Mouse (Mus musculus): ENCODE results near the gene Klk1b1. TPM values are rescaled to one million over a fixed set of nuclear protein-coding genes. Genes with fewer than 3 reads are reported as not detected.
"Not testable (repeated sequence)": the region's sequence is repeated elsewhere in the genome, so short reads cannot be mapped to it uniquely, and the experiment has no call there.

The Klk1b1 gene
- polyA plus RNA-seq, 1 experiment = not detected

GRCm38 (mm10) chr7:43932337-43932736 lies 34.2 kb upstream of the Klk1b1 start:
- H3K4me3 ChIP-seq (replicated peaks) = no peak overlapping the region
- no peaks in the 10 kb centered on the region for H3K4me1 ChIP-seq (ENCODE audit: control insufficient read depth)
- no peaks in the 10 kb centered on the region for H3K27me3 ChIP-seq (ENCODE audit: control insufficient read depth)
- H3K9me3 ChIP-seq (ENCODE audit: control insufficient read depth, low read length) = no peaks in the 10 kb centered on the region
- TF ChIP-seq TAL1 (IDR thresholded peaks at IDR 0.05; ENCODE audit: low read length) = no peak
- TF ChIP-seq GATA1 (IDR thresholded peaks at IDR 0.05; ENCODE audit: low read length) = no peak
- no peaks in the 10 kb centered on the region for H3K36me3 ChIP-seq (ENCODE audit: control insufficient read depth)

DNA sequence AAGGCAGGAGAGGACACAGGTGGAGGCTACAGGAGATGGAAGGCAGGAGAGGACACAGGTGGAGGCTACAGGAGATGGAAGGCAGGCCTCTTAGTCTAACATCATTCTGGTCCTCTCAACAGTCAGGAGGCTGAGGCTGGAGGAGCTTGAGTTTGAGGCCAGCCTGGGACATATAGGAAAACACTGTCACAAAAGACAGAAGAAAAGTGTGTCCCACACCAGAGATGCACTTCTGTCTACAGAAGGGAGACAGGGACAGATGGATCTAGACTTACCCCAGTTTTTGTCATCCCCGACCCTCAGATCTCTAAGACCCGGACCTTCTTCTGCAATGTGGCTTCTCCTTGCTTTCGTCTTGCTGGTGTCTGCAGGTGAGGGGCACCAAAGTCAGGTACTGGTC lies 33.1 kb upstream of the Klk1b1 start, which contains the start of gene Klk15:
Klk15 (plus strand) TSS at position 301 of the 400 bp plus-strand sequence.
- H3K27me3 ChIP-seq (ENCODE audit: control insufficient read depth) = no peaks in the 10 kb centered on the region
- H3K4me3 ChIP-seq (replicated peaks) = no peak within 1 kb of the TSS
- H3K9me3 ChIP-seq (ENCODE audit: control insufficient read depth, low read length) = 0 out of 2 replicates have a peak, but pooled peaks cover 3% of the 10 kb centered on the region
- TF ChIP-seq TAL1 (IDR thresholded peaks at IDR 0.05; ENCODE audit: low read length) (no peak), GATA1 (IDR thresholded peaks at IDR 0.05; ENCODE audit: low read length) (no peak)
- no peaks in the 10 kb centered on the region for H3K4me1 ChIP-seq (ENCODE audit: control insufficient read depth)
- no peaks in the 10 kb centered on the region for H3K36me3 ChIP-seq (ENCODE audit: control insufficient read depth)

GRCm38 (mm10) chr7:43934747-43935146 lies 31.8 kb upstream of the Klk1b1 start:
- H3K27me3 ChIP-seq (ENCODE audit: control insufficient read depth) = no peaks in the 10 kb centered on the region
- H3K4me1 ChIP-seq (ENCODE audit: control insufficient read depth) = no peaks in the 10 kb centered on the region
- no peak for TF ChIP-seq GATA1 (IDR thresholded peaks at IDR 0.05; ENCODE audit: low read length)
- TF ChIP-seq TAL1 (IDR thresholded peaks at IDR 0.05; ENCODE audit: low read length) = no peak
- 0 out of 2 replicates have a peak, but pooled peaks cover 3% of the 10 kb centered on the region for H3K9me3 ChIP-seq (ENCODE audit: control insufficient read depth, low read length)
- no peaks in the 10 kb centered on the region for H3K36me3 ChIP-seq (ENCODE audit: control insufficient read depth)
- H3K4me3 ChIP-seq (replicated peaks) = no peak overlapping the region

DNA sequence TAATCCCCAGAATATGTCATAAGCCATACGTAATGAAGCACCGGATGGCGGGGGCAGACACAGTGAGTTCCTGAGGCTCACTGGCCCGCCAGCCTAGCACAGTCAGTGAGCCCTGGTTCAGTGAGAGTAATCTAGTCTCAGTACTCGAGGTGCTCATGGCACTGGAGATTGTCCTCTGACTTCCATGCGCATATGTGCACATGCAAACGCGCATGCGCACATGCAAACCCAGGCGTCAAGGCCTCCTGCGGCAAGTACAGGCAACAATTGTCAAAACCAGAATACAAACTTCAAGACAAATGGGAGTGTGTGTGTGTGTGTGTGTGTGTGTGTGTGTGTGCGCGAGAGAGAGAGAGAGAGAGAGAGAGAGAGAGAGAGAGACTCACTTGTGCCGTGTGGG lies 30.0 kb upstream of the Klk1b1 start:
- TF ChIP-seq TAL1 (IDR thresholded peaks at IDR 0.05; ENCODE audit: low read length) = no peak
- TF ChIP-seq GATA1 (IDR thresholded peaks at IDR 0.05; ENCODE audit: low read length) = no peak
- H3K27me3 ChIP-seq (ENCODE audit: control insufficient read depth) = no peaks in the 10 kb centered on the region
- H3K4me1 ChIP-seq (ENCODE audit: control insufficient read depth) = no peaks in the 10 kb centered on the region
- H3K4me3 ChIP-seq (replicated peaks) = no peak overlapping the region
- H3K36me3 ChIP-seq (ENCODE audit: control insufficient read depth) = no peaks in the 10 kb centered on the region
- H3K9me3 ChIP-seq (ENCODE audit: control insufficient read depth, low read length) = 0 out of 2 replicates have a peak, but pooled peaks cover 3% of the 10 kb centered on the region

DNA sequence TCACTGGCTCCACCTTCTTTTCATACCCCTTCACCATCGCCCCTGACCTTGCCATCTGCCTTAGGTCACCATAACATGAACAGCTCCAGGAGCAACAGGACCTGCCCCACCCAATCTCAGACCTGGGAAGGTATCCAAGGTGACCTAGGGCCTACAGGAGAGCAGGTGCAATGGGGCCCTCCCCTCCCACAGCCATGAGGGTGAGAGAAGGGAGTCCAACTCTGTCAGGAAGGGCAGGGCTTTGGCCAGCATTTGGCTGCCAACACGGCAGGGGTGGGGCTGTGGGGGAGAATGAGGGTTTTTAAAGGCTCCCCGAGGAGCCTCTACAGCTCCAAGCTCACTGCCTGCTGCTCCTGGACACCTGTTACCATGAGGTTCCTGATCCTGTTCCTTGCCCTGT lies 24.3 kb upstream of the Klk1b1 start:
- not testable (repeated sequence) for H3K4me3 ChIP-seq (replicated peaks); H3K4me1 ChIP-seq (ENCODE audit: control insufficient read depth); H3K27me3 ChIP-seq (ENCODE audit: control insufficient read depth); H3K9me3 ChIP-seq (ENCODE audit: control insufficient read depth, low read length); H3K36me3 ChIP-seq (ENCODE audit: control insufficient read depth)

- TF ChIP-seq TAL1 (IDR thresholded peaks at IDR 0.05; ENCODE audit: low read length) (no peak), GATA1 (IDR thresholded peaks at IDR 0.05; ENCODE audit: low read length) (no peak)
- no peaks in the 10 kb centered on the region for H3K4me1 ChIP-seq (ENCODE audit: control insufficient read depth)
- no peak overlapping the region for H3K4me3 ChIP-seq (replicated peaks)
- H3K36me3 ChIP-seq (ENCODE audit: control insufficient read depth) = no peaks in the 10 kb centered on the region
- H3K9me3 ChIP-seq (ENCODE audit: control insufficient read depth, low read length) = no peaks in the 10 kb centered on the region
- H3K27me3 ChIP-seq (ENCODE audit: control insufficient read depth) = no peaks in the 10 kb centered on the region
Measured at GRCm38 (mm10) chr7:43944727-43945264, 21.8 kb upstream of the Klk1b1 start.

DNA sequence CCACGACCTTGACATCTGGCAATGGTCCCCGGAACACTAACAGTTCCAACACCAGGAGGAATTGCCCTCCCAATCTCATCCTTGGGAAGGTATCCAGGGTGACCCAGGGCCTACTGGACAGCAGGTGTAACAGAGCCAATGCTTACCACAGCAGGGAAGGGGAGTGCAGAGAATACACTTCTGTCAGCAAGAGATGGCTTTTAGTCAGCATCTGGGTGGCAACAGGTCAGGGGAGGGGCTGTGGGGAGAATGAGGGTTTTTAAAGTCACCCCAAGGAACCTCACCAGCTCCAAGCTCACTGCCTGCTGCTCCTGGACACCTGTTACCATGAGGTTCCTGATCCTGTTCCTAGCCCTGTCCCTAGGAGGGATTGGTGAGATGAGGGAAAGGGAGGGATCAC lies 16.2 kb upstream of the Klk1b1 start, which contains the start of gene Klk1b8:
Klk1b8 (plus strand) TSS at position 301 of the 400 bp plus-strand sequence.
- TF ChIP-seq TAL1 (IDR thresholded peaks at IDR 0.05; ENCODE audit: low read length) (no peak), GATA1 (IDR thresholded peaks at IDR 0.05; ENCODE audit: low read length) (no peak)
- no peak within 1 kb of the TSS for H3K4me3 ChIP-seq (replicated peaks)
- H3K4me1 ChIP-seq (ENCODE audit: control insufficient read depth) = no peaks in the 10 kb centered on the region

DNA sequence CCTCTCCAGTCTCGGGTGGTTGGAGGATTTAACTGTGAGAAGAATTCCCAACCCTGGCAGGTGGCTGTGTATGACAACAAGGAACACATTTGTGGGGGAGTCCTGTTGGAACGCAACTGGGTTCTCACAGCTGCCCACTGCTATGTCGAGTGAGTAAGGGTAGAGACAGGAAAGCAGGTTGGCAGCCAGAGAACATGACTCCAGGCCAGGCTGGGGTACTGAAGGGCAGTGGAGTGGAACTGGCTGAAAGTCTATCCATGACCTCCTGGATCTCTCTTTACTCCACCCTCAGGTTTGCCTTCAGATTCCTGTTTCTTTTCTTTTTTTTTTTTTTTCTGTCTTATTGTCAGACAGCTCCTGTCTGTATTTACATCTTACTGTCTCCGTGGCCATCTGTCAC lies 13.8 kb upstream of the Klk1b1 start:
- no peak overlapping the region for H3K4me3 ChIP-seq (replicated peaks)
- H3K27me3 ChIP-seq (ENCODE audit: control insufficient read depth) = no peaks in the 10 kb centered on the region
- no peaks in the 10 kb centered on the region for H3K4me1 ChIP-seq (ENCODE audit: control insufficient read depth)
- TF ChIP-seq GATA1 (IDR thresholded peaks at IDR 0.05; ENCODE audit: low read length) (no peak), TAL1 (IDR thresholded peaks at IDR 0.05; ENCODE audit: low read length) (no peak)
- no peaks in the 10 kb centered on the region for H3K36me3 ChIP-seq (ENCODE audit: control insufficient read depth)
- no peaks in the 10 kb centered on the region for H3K9me3 ChIP-seq (ENCODE audit: control insufficient read depth, low read length)

More for the DNA sequence above, 16.2 kb upstream of the Klk1b1 start, which contains the start of gene Klk1b8:
- Histone ChIP-seq H3K27me3 (ENCODE audit: control insufficient read depth) (no peaks in the 10 kb centered on the region), H3K9me3 (ENCODE audit: control insufficient read depth, low read length) (no peaks in the 10 kb centered on the region), H3K36me3 (ENCODE audit: control insufficient read depth) (no peaks in the 10 kb centered on the region)

DNA sequence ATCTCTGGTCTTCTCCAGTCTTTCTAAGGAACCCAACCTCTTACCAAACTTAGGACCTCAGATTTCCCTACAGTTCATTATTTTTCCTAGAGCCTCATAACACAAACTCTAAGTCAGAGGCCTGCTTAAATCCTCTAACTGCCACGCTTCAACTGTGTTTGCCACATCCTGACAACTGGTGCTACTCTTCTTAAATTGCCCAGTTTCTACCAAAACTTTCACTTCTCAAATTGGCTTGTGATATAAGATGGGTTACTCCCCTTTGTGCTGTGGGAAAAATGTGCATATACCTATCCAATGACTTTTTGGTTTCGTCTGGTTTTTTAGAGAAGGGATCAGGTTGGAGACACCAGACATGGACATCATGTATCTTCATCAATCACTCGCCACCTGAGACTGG lies 507 bp downstream of the Klk1b1 start:
- TF ChIP-seq TAL1 (IDR thresholded peaks at IDR 0.05; ENCODE audit: low read length) (no peak), GATA1 (IDR thresholded peaks at IDR 0.05; ENCODE audit: low read length) (no peak)
- Histone ChIP-seq H3K4me1 (ENCODE audit: control insufficient read depth) (no peaks in the 10 kb centered on the region), H3K4me3 (replicated peaks) (no peak overlapping the region), H3K36me3 (ENCODE audit: control insufficient read depth) (no peaks in the 10 kb centered on the region), H3K27me3 (ENCODE audit: control insufficient read depth) (no peaks in the 10 kb centered on the region), H3K9me3 (ENCODE audit: control insufficient read depth, low read length) (no peaks in the 10 kb centered on the region)

- no peak for TF ChIP-seq TAL1 (IDR thresholded peaks at IDR 0.05; ENCODE audit: low read length)
- no peak for TF ChIP-seq GATA1 (IDR thresholded peaks at IDR 0.05; ENCODE audit: low read length)
- Histone ChIP-seq H3K9me3 (ENCODE audit: control insufficient read depth, low read length) (no peaks in the 10 kb centered on the region), H3K4me3 (replicated peaks) (no peak overlapping the region), H3K36me3 (ENCODE audit: control insufficient read depth) (no peaks in the 10 kb centered on the region), H3K27me3 (ENCODE audit: control insufficient read depth) (no peaks in the 10 kb centered on the region), H3K4me1 (ENCODE audit: control insufficient read depth) (no peaks in the 10 kb centered on the region)
Measured at GRCm38 (mm10) chr7:43967612-43968011, 1.1 kb downstream of the Klk1b1 start.

DNA sequence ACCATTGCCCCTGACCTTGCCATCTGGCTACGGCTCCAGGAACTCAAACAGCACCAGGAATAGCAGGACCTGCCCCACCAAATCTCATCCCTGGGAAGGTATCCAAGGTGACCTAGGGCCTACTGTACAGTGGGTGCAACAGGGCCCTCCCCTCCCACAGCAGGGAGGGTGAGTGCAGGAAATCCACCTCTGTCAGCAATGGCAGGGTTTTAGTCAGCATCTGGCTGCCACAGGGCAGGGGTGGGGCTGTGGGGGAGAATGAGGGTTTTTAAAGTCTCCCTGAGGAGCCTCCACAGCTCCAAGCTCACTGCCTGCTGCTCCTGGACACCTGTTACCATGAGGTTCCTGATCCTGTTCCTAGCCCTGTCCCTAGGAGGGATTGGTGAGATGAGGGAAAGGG lies 9.2 kb downstream of the Klk1b1 start, which contains the start of gene Klk1b9:
Klk1b9 (plus strand) TSS at position 301 of the 400 bp plus-strand sequence.
- H3K36me3 ChIP-seq (ENCODE audit: control insufficient read depth); H3K9me3 ChIP-seq (ENCODE audit: control insufficient read depth, low read length); H3K4me3 ChIP-seq (replicated peaks); H3K27me3 ChIP-seq (ENCODE audit: control insufficient read depth); H3K4me1 ChIP-seq (ENCODE audit: control insufficient read depth): not testable (repeated sequence)

Measured in erythroblast, embryonic 14.5 days (primary cell).